Mouse (Mus musculus) midbrain, embryonic 13.5 days (tissue): ENCODE results near the gene Coq10b. TPM values are rescaled to one million over a fixed set of nuclear protein-coding genes. Genes with fewer than 3 reads are reported as not detected.
A peak's percentile ranks its signal among the peaks of the same experiment; 100 is the strongest.

Experiments
- ATAC-seq: fragments of 200-750 bp; cut with Nextera tagmentation; 2 replicates; pipeline ENCODE4 v1.8.0; 2017; ENCODE audit warnings: mild to moderate bottlenecking, moderate TSS enrichment, moderate library complexity
- H3K27ac ChIP-seq: fragments of 300-500 bp; sonication (generic); 2 replicates; pipeline ENCODE4 v1.5.1; 2015; ENCODE audit warnings: inconsistent platforms, mild to moderate bottlenecking, moderate library complexity
- H3K27me3 ChIP-seq: fragments of 300-500 bp; sonication (generic); 2 replicates; pipeline ENCODE4 v1.6.1; 2015; ENCODE audit warnings: mild to moderate bottlenecking, inconsistent platforms
- H3K36me3 ChIP-seq: fragments of 300-500 bp; sonication (generic); 2 replicates; pipeline ENCODE4 v1.6.1; 2015; ENCODE audit warnings: mild to moderate bottlenecking, inconsistent platforms
- H3K4me1 ChIP-seq: fragments of 300-500 bp; sonication (generic); replicated peaks from 2 replicates; pipeline ENCODE4 v1.6.1; 2015; ENCODE audit warnings: inconsistent platforms
- H3K4me2 ChIP-seq: fragments of 300-500 bp; sonication (generic); replicated peaks from 2 replicates; pipeline ENCODE4 v1.6.1; 2015; ENCODE audit warnings: moderate library complexity, mild to moderate bottlenecking, inconsistent platforms
- H3K4me3 ChIP-seq: fragments of 300-500 bp; sonication (generic); replicated peaks from 2 replicates; pipeline ENCODE4 v1.5.1; 2015; ENCODE audit warnings: mild to moderate bottlenecking, inconsistent platforms
- H3K9ac ChIP-seq: fragments of 300-500 bp; sonication (generic); replicated peaks from 2 replicates; pipeline ENCODE4 v1.6.1; 2015; ENCODE audit warnings: mild to moderate bottlenecking, inconsistent platforms
- H3K9me3 ChIP-seq: fragments of 300-500 bp; sonication (generic); 2 replicates; pipeline ENCODE4 v1.6.1; 2016; ENCODE audit warnings: mild to moderate bottlenecking, inconsistent platforms
- WGBS: fragments of 180-500 bp; shearing (Covaris S2); methylation state at CpG from one replicate; pipeline ENCODE4 v1.1.7; 2015; 5-methylcytosine and 5-hydroxymethylcytosine counted together
- polyA plus RNA-seq: library from polyadenylated mRNA; unstranded; fragments of >200 nt; fragmentation: Nextera tagmentation; extraction: Ambion mirVana; gene quantifications from 2 replicates; pipeline ENCODE4 v1.2.1, GENCODE M21; 2015

Coq10b gene
- polyA plus RNA-seq, 1 experiment from 2014 or later, result 33.1 TPM

DNA sequence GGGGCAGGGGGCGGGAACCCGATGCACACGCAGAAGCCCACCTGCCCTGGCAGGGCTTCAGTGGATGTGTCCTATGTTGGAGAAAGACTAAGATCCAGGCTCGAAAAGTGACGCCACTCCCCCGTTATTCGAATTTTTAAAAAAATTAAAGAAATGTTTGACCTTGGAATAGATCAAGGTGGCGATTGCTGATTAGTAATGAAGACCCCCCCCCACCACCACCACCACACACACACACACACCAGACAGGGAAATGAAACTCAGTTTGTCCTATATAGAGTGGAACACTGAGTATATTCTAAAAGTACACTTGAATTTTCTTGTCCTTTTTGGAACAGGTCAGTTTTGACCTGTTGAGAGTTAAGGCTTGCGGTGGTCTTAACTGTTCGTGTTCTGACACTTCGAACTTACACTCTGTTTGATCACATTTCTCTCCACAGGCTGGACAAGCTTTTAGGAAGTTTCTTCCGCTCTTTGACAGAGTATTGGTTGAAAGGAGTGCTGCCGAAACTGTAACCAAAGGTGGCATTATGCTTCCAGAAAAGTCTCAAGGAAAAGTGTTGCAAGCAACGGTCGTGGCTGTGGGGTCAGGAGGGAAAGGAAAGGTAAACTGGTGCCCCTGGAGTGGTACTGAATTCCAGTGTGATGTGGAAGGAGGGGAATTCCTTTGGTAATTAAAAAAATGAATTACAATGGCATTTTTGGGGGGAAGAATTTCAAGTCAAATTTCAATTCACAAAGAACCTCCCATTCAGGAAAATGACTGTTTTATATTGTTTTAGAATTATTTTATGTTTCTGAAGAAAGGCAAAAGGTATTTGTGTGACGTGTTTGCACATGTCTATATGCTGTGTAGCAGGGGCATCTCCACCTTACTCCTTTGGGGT is 36.3 kb downstream of the Coq10b start:
- H3K4me1 ChIP-seq, result peaks cover 46% of the 10 kb centered on the region
- WGBS, result 11% methylated on average over 16 of the region's 16 CpGs

DNA sequence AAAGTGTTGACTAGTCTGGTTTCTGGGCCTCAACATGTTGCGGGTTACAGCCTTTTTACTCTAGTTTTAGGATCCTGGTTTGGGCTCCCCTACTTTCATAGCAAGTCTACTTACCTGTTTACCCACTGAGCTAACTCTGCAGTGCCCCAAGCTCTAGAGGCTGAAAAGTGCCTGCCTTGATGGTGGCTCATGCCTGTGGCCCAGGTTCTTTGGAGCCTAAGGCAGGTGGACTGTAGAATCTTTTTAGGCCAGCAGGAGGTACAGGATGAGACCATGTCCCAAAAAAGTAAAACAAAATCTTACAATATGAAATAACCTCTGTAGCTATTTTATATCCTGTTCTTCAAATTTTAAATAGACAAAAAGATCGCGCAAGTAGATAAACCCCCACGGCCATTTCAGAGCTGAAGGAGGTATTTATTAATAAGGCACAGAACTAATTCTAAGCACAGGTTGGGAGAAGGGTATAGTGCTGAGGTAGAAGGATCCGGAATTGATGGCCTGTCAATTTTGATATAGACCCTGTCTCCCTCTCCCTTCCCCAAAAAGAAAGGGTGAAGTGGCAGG is 37.0 kb downstream of the Coq10b start:
- Histone ChIP-seq H3K27ac (no peak overlapping the region), H3K4me2 (peak overlapping the region; percentile 98), H3K4me3 (peak overlapping the region; percentile 95), H3K36me3 (peaks cover 17% of the 10 kb centered on the region), H3K9me3 (no peaks in the 10 kb centered on the region), H3K4me1 (peaks cover 40% of the 10 kb centered on the region), H3K27me3 (no peaks in the 10 kb centered on the region), H3K9ac (peak overlapping the region; percentile 21)
- no peak for ATAC-seq
- 91% methylated on average over 5 of the region's 5 CpGs for WGBS

More for the DNA sequence above, 36.3 kb downstream of the Coq10b start:
- ATAC-seq, result peak; percentile 7
- no peaks in the 10 kb centered on the region for H3K9me3 ChIP-seq
- peak overlapping the region; percentile 97 for H3K27ac ChIP-seq
- no peaks in the 10 kb centered on the region for H3K27me3 ChIP-seq
- H3K4me2 ChIP-seq, result peak overlapping the region; percentile 98
- peak overlapping the region; percentile 95 for H3K4me3 ChIP-seq
- H3K9ac ChIP-seq, result peak overlapping the region; percentile 95
- peaks cover 24% of the 10 kb centered on the region for H3K36me3 ChIP-seq

DNA sequence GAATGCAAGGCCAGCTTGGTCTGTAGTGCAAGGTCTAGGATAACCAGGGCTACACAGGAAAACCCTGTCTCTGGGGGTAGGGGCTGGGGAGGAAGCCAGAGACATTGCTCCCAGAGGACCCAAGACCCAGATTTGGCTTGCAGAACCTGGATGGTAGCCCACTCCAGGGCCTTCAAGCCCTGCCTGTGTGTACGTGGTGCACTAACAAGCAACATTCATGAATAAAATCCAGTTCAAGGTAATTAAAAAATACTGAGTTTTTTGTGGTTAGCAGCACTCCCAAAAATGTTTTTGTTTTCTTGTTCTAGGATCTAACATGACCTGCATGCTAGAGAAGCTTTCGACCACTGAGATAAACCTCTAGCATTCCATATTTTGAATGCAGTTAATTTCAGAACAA is 39.5 kb downstream of the Coq10b start:
- Histone ChIP-seq H3K4me1 (peaks cover 16% of the 10 kb centered on the region), H3K9ac (no peak overlapping the region), H3K36me3 (peaks cover 14% of the 10 kb centered on the region), H3K27me3 (no peaks in the 10 kb centered on the region), H3K27ac (no peak overlapping the region), H3K4me3 (no peak overlapping the region), H3K9me3 (no peaks in the 10 kb centered on the region), H3K4me2 (no peak overlapping the region)
- WGBS, result 87% methylated on average over 2 of the region's 2 CpGs
- ATAC-seq, result no peak

DNA sequence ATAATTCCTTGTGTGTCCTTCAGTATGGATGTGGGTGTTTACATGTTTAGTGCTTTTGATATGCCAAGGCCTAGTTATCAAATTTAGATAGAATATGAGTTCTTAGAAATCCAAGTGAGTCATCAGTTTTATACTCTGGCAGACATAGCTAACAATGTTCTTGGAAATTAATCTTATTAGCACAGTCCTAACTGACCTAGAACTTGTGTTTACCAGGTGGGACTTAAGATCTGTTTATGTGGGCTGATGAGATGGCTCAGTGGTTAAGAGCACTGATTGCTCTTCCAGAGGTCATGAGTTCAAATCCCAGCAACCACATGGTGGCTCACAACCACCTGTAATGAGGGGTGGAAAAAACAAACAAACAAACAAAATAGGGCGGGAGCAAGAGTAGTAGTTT is 39.9 kb downstream of the Coq10b start:
- ATAC-seq, result no peak
- 83% methylated on average over 1 of the region's 1 CpGs for WGBS
- Histone ChIP-seq H3K9me3 (no peaks in the 10 kb centered on the region), H3K4me2 (no peak overlapping the region), H3K4me3 (no peak overlapping the region), H3K9ac (no peak overlapping the region), H3K27ac (no peak overlapping the region), H3K4me1 (peaks cover 16% of the 10 kb centered on the region), H3K27me3 (no peaks in the 10 kb centered on the region), H3K36me3 (peaks cover 14% of the 10 kb centered on the region)

DNA sequence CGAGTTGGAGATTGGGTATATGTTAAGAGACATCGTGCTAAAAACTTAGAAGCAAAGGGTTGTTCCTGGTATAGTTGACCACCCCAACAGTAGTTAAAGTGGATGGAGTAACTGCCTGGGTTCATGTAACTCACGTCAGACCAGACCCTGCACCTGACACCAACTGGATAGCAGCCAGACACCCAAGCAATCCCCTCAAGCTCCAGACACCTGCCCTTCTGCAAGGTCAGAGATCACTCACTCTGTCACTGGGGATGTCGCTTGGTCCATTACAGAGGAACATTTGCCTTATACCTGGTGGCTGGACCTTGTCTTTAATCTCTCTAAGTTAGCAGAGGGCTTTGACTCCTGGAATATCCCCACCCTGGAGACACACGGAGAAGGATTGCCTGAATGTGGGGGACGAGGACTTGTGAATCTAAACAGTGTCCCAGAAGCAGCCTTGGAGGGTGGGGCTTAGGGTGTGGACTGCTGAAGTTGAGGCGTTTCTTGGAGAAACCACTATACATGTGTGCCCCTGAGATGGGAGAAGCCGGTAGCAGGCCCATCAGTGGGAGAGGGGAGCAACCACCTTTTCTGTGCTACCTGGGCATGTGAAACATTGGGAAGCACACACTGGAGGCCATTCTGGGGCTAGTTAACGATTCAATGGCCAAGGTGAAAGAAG is 54.5 kb downstream of the Coq10b start:
- no peak overlapping the region for H3K9ac ChIP-seq
- no peaks in the 10 kb centered on the region for H3K9me3 ChIP-seq
- 93% methylated on average over 9 of the region's 9 CpGs for WGBS
- no peak for ATAC-seq
- no peaks in the 10 kb centered on the region for H3K4me1 ChIP-seq
- H3K4me2 ChIP-seq, result no peak overlapping the region
- H3K4me3 ChIP-seq, result no peak overlapping the region
- no peaks in the 10 kb centered on the region for H3K27me3 ChIP-seq
- no peak overlapping the region for H3K27ac ChIP-seq
- H3K36me3 ChIP-seq, result no peaks in the 10 kb centered on the region

DNA sequence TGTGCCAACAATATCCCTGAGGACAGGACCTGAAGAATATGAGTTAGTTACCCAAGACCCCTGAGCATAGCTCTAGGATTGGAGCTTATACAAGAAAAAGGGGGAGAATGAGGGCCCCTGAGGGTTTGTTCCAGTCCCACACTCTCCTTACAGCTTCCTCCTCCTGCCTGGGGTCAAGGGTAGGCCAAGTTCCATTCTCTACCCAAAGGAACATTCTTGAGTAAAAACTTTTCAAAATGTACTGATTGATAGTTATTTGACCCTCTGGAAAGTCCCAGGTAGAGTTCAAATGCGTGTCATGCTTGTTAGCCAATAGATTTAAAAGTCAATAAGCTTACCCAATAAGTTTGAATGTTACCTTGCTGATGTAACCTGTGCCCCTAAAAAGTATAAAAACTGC is 55.1 kb downstream of the Coq10b start:
- no peak overlapping the region for H3K4me2 ChIP-seq
- 83% methylated on average over 1 of the region's 1 CpGs for WGBS
- no peaks in the 10 kb centered on the region for H3K4me1 ChIP-seq
- no peak for ATAC-seq
- no peaks in the 10 kb centered on the region for H3K9me3 ChIP-seq
- H3K27ac ChIP-seq, result no peak overlapping the region
- H3K36me3 ChIP-seq, result no peaks in the 10 kb centered on the region
- no peak overlapping the region for H3K4me3 ChIP-seq
- no peak overlapping the region for H3K9ac ChIP-seq
- H3K27me3 ChIP-seq, result no peaks in the 10 kb centered on the region

DNA sequence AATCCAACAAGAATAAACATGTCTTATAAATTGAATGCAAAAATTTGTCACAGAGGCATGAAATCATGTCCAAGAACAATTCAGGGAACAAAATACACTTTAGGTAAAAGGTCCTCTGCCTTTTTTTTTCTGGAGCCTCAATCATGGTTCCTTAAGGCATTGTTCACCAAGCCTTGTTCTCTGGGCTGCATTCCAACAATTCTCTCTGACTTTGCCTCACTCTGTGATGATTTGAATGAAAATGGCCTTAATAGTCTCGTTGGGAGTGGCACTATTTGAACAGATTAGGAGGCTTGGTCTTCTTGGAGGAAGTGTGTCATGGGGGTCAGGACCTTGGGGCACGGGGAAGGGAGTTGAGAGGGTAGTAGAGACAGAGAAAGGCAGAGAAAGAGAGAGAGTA is 55.9 kb downstream of the Coq10b start:
- H3K27me3 ChIP-seq, result no peaks in the 10 kb centered on the region
- no peak overlapping the region for H3K9ac ChIP-seq
- no peak for ATAC-seq
- no peak overlapping the region for H3K27ac ChIP-seq
- no peak overlapping the region for H3K4me3 ChIP-seq
- H3K4me2 ChIP-seq, result no peak overlapping the region
- no peaks in the 10 kb centered on the region for H3K4me1 ChIP-seq
- no peaks in the 10 kb centered on the region for H3K36me3 ChIP-seq
- no peaks in the 10 kb centered on the region for H3K9me3 ChIP-seq
- 19% methylated on average over 2 of the region's 2 CpGs for WGBS

DNA sequence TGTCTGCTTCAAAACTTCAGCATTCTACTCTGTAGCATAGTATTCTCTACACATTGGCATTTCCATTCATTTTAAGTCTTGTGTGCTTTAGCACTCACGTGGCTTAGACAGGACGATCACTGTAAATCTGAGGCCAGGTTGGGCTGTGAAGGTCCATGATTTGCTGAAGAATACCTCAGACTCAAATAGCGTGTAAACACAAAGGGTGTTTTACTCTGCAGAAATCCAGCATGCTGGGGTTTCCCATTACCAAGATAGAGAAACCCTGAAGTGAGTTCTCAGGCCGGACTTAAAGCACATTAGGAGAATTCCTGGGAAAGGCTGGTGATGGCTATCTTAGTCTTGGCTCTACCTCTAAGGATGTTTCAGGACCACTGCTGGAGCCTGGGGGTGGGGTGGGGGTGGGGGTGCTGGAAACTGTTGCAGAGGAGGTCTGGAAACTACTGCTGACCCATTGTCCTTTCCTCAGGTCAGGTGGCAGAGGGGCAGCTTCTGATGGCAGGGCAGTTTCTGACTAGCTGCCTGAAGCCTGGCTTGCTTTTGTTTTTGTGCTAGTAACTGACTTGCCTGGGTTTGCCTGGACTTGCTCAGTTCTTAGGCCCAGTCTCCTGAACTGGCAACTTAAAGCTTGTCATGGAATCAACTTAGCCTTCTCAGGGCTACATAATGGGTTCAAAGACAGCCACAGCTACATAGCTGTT is 56.6 kb downstream of the Coq10b start:
- ATAC-seq, result no peak
- Histone ChIP-seq H3K36me3 (no peaks in the 10 kb centered on the region), H3K4me2 (no peak overlapping the region), H3K27me3 (no peaks in the 10 kb centered on the region), H3K27ac (no peak overlapping the region), H3K9me3 (no peaks in the 10 kb centered on the region), H3K4me3 (no peak overlapping the region), H3K4me1 (no peaks in the 10 kb centered on the region), H3K9ac (no peak overlapping the region)
- whole genome bisulfite sequencing, result 93% methylated on average over 4 of the region's 4 CpGs

Other genes with a start within 250 kb of the Coq10b start
- 19.7 and 22.2 TPM in 2 replicates for gene Ankrd44, start 126.4 kb upstream of the Coq10b start, polyA plus RNA-seq
- 342 and 394 TPM in 2 replicates for gene Sf3b1, start 25.3 kb upstream of the Coq10b start, polyA plus RNA-seq
- gene Hspe1, start 35.4 kb downstream of the Coq10b start, polyA plus RNA-seq, result 294 and 301 TPM in 2 replicates
- gene Hspd1, start 35.5 kb downstream of the Coq10b start, polyA plus RNA-seq, result 295 and 300 TPM in 2 replicates
- 189 and 208 TPM in 2 replicates for gene Mob4, start 78.5 kb downstream of the Coq10b start, polyA plus RNA-seq
- 7.6 and 8.5 TPM in 2 replicates for gene Rftn2, start 174.0 kb downstream of the Coq10b start, polyA plus RNA-seq
- gene Mars2, start 184.4 kb downstream of the Coq10b start, polyA plus RNA-seq, result 3.2 and 3.6 TPM in 2 replicates